Comparison of ENCODE assay signal across 9 mouse cellular contexts in genomic region chr17:28349901-28350465, GRCm38 (mm10). TPM values are rescaled to one million over a fixed set of nuclear protein-coding genes. Genes with fewer than 3 reads are reported as not detected.
DNase-seq lines count a peak whose midpoint lies in the region; ATAC-seq and TF ChIP-seq lines count a peak whose summit lies in the region.
"Had no signal": no experiment of that assay in that cellular context is flagged by ENCODE, and none has a peak within 500 bp of the region (broad histone marks: within the 10 kb centered on the region; RNA-seq: fewer than 3 reads in every experiment).

No protein-coding gene starts in this region.

- ATAC-seq in lung, embryonic 14.5 days (ENCODE audit: insufficient read depth) = no peak; the same call in 1 of the 2 replicates
- ATAC-seq in heart, postnatal 0 days (ENCODE audit: insufficient read depth, low read depth) = peak; percentile 53
- ATAC-seq in limb, embryonic 12.5 days (ENCODE audit: insufficient number of reproducible peaks, insufficient read depth, low FRiP score, low TSS enrichment, low read depth) = peak; percentile 6; the same call in 1 of the 2 replicates
- peak; percentile 16; the same call in 1 of the 2 replicates for ATAC-seq in neural tube, embryonic 15.5 days (ENCODE audit: low FRiP score)

- TF ChIP-seq EP300 in heart, postnatal 0 days (IDR thresholded peaks at IDR 0.05; ENCODE audit: low read depth) = no peak

- no peak for TF ChIP-seq CTCF in lung, embryonic 14.5 days (IDR thresholded peaks at IDR 0.05; ENCODE audit: low read depth)
- TF ChIP-seq CTCF in heart, postnatal 0 days (IDR thresholded peaks at IDR 0.05; ENCODE audit: low read depth) = no peak

- H3K4me2 ChIP-seq in lung, embryonic 14.5 days = peak overlapping the region; percentile 94
- peak overlapping the region; percentile 93 for H3K4me2 ChIP-seq in heart, postnatal 0 days (ENCODE audit: low read depth, low read length)
- H3K4me2 ChIP-seq in limb, embryonic 12.5 days = peak overlapping the region; percentile 91
- H3K4me2 ChIP-seq in neural tube, embryonic 15.5 days = peak overlapping the region; percentile 95

- no peaks in the 10 kb centered on the region for H3K9me3 ChIP-seq in lung, embryonic 14.5 days (ENCODE audit: low read depth, low read length)
- 0 out of 2 replicates have a peak, but pooled peaks cover 3% of the 10 kb centered on the region for H3K9me3 ChIP-seq in embryonic facial prominence, embryonic 10.5 days
- H3K9me3 ChIP-seq in heart, postnatal 0 days (replicated peaks; ENCODE audit: control insufficient read depth, low read length) = no peaks in the 10 kb centered on the region
- no peaks in the 10 kb centered on the region for H3K9me3 ChIP-seq in limb, embryonic 12.5 days
- H3K9me3 ChIP-seq in neural tube, embryonic 15.5 days (replicated peaks) = no peaks in the 10 kb centered on the region

- no peaks in the 10 kb centered on the region for H3K36me3 ChIP-seq in lung, embryonic 14.5 days (ENCODE audit: insufficient read depth)
- H3K36me3 ChIP-seq in embryonic facial prominence, embryonic 10.5 days (replicated peaks) = 0 out of 2 replicates have a peak, but pooled peaks cover 2% of the 10 kb centered on the region
- no peaks in the 10 kb centered on the region for H3K36me3 ChIP-seq in heart, postnatal 0 days (replicated peaks; ENCODE audit: control insufficient read depth, insufficient read depth, low read length)
- no peaks in the 10 kb centered on the region for H3K36me3 ChIP-seq in limb, embryonic 12.5 days
- no peaks in the 10 kb centered on the region for H3K36me3 ChIP-seq in neural tube, embryonic 15.5 days

- under 1% methylated on average over 51 of the region's 54 CpGs for WGBS in lung, embryonic 14.5 days
- WGBS in embryonic facial prominence, embryonic 10.5 days = under 1% methylated on average over 54 of the region's 54 CpGs
- WGBS in heart, postnatal 0 days = 1% methylated on average over 48 of the region's 54 CpGs
- WGBS in limb, embryonic 12.5 days = under 1% methylated on average over 51 of the region's 54 CpGs
- WGBS in neural tube, embryonic 15.5 days = under 1% methylated on average over 54 of the region's 54 CpGs

- H3K9ac ChIP-seq in lung, embryonic 14.5 days = peak overlapping the region; percentile 88
- H3K9ac ChIP-seq in heart, postnatal 0 days (replicated peaks; ENCODE audit: low read depth, low read length) = peak overlapping the region; percentile 83
- peak overlapping the region; percentile 97 for H3K9ac ChIP-seq in limb, embryonic 12.5 days (replicated peaks)
- peak overlapping the region; percentile 59 for H3K9ac ChIP-seq in neural tube, embryonic 15.5 days (replicated peaks)

- H3K27ac ChIP-seq in lung, embryonic 14.5 days (ENCODE audit: low read depth) = peak overlapping the region; percentile 99
- H3K27ac ChIP-seq in embryonic facial prominence, embryonic 10.5 days (replicated peaks) = peak overlapping the region; percentile 96
- H3K27ac ChIP-seq in heart, postnatal 0 days (ENCODE audit: low read depth) = peak overlapping the region; percentile 92
- peak overlapping the region; percentile 99 for H3K27ac ChIP-seq in limb, embryonic 12.5 days
- H3K27ac ChIP-seq in neural tube, embryonic 15.5 days (replicated peaks) = peak overlapping the region; percentile 71

- peak overlapping the region; percentile 77 for H3K4me3 ChIP-seq in lung, embryonic 14.5 days (ENCODE audit: low read depth, low read length)
- peak overlapping the region; percentile 91 for H3K4me3 ChIP-seq in embryonic facial prominence, embryonic 10.5 days
- peak overlapping the region; percentile 69 for H3K4me3 ChIP-seq in heart, postnatal 0 days (ENCODE audit: low read depth, low read length)
- peak overlapping the region; percentile 93 for H3K4me3 ChIP-seq in limb, embryonic 12.5 days (replicated peaks)
- peak overlapping the region; percentile 59 for H3K4me3 ChIP-seq in neural tube, embryonic 15.5 days (replicated peaks)

- H3K4me1 ChIP-seq in lung, embryonic 14.5 days (ENCODE audit: insufficient read depth) = peaks cover 50% of the 10 kb centered on the region
- peaks cover 77% of the 10 kb centered on the region for H3K4me1 ChIP-seq in embryonic facial prominence, embryonic 10.5 days
- peaks cover 37% of the 10 kb centered on the region for H3K4me1 ChIP-seq in heart, postnatal 0 days (ENCODE audit: control insufficient read depth, insufficient read depth)
- peaks cover 57% of the 10 kb centered on the region for H3K4me1 ChIP-seq in limb, embryonic 12.5 days (replicated peaks)
- H3K4me1 ChIP-seq in neural tube, embryonic 15.5 days = peaks cover 50% of the 10 kb centered on the region

- DNase-seq in lung, embryonic 14.5 days = peak; percentile 51
- DNase-seq in lung, postnatal 25 days (ENCODE audit: low spot score) = no peak
- peak; percentile 68 for DNase-seq in embryonic facial prominence, embryonic 10.5 days (ENCODE audit: low spot score)
- DNase-seq in heart, postnatal 0 days (ENCODE audit: low spot score) = no peak
- no peak for DNase-seq in cerebellum, adult 9-10 months
- no peak for DNase-seq in spleen, postnatal 4 days (ENCODE audit: low spot score in 2 of 2)

- no peaks in the 10 kb centered on the region for H3K27me3 ChIP-seq in lung, embryonic 14.5 days (ENCODE audit: insufficient read depth, low read length)
- peaks cover 55% of the 10 kb centered on the region for H3K27me3 ChIP-seq in embryonic facial prominence, embryonic 10.5 days (replicated peaks; ENCODE audit: low read depth, poor library complexity, severe bottlenecking)
- H3K27me3 ChIP-seq in heart, postnatal 0 days (ENCODE audit: control insufficient read depth, insufficient read depth, low read length) = peaks cover 30% of the 10 kb centered on the region
- no peaks in the 10 kb centered on the region; the same call in 1 of the 2 replicates for H3K27me3 ChIP-seq in limb, embryonic 12.5 days
- H3K27me3 ChIP-seq in neural tube, embryonic 15.5 days (replicated peaks) = peaks cover 36% of the 10 kb centered on the region

RNA-seq across cellular contexts. Expression of gene Tead3, which starts 0.6 kb away (rescaled TPM):
- 11.2 and 11.3 TPM in 2 replicates for polyA plus RNA-seq in lung, embryonic 14.5 days (2014; fragmentation: Nextera tagmentation; extraction: Ambion mirVana)
- 8.4 and 9.2 TPM in 2 replicates for polyA plus RNA-seq in embryonic facial prominence, embryonic 10.5 days (2016; fragmentation: Nextera tagmentation; extraction: Ambion mirVana)
- total RNA-seq in heart, postnatal 0 days (2014; rRNA removed; ENCODE audit: low replicate concordance) = 13.1 and 19.7 TPM in 2 replicates
- polyA plus RNA-seq in heart, postnatal 0 days (2015; fragmentation: Nextera tagmentation; extraction: Ambion mirVana) = 3.2 and 3.3 TPM in 2 replicates
- 11.3 and 13.2 TPM in 2 replicates for polyA plus RNA-seq in limb, embryonic 12.5 days (2016; fragmentation: Nextera tagmentation; extraction: Ambion mirVana)
- 1.5 and 3.2 TPM in 2 replicates for polyA plus RNA-seq in neural tube, embryonic 15.5 days (2015; fragmentation: Nextera tagmentation; extraction: Ambion mirVana)
- total RNA-seq: neutrophil, adult 5-6 weeks had no signal

RNA-seq across cellular contexts. Expression of gene Tulp1, which starts 15.0 kb away (rescaled TPM):
- 3.0 and 3.6 TPM in 2 replicates for polyA plus RNA-seq in lung, embryonic 14.5 days (2014; fragmentation: Nextera tagmentation; extraction: Ambion mirVana)
- polyA plus RNA-seq in embryonic facial prominence, embryonic 10.5 days (2016; fragmentation: Nextera tagmentation; extraction: Ambion mirVana) = 3.4 and 4.9 TPM in 2 replicates
- total RNA-seq in heart, postnatal 0 days (2014; rRNA removed; ENCODE audit: low replicate concordance) = 0.61 and 5.3 TPM in 2 replicates
- 0.86 and 1.3 TPM in 2 replicates for polyA plus RNA-seq in heart, postnatal 0 days (2015; fragmentation: Nextera tagmentation; extraction: Ambion mirVana)
- 6.3 and 8.6 TPM in 2 replicates for polyA plus RNA-seq in limb, embryonic 12.5 days (2016; fragmentation: Nextera tagmentation; extraction: Ambion mirVana)
- 1.1 and 1.5 TPM in 2 replicates for polyA plus RNA-seq in neural tube, embryonic 15.5 days (2015; fragmentation: Nextera tagmentation; extraction: Ambion mirVana)
- total RNA-seq: neutrophil, adult 5-6 weeks had no signal

RNA-seq across cellular contexts. Expression of gene Rpl10a, which starts 21.7 kb away (rescaled TPM):
- polyA plus RNA-seq in lung, embryonic 14.5 days (2014; fragmentation: Nextera tagmentation; extraction: Ambion mirVana) = 799 and 802 TPM in 2 replicates
- polyA plus RNA-seq in embryonic facial prominence, embryonic 10.5 days (2016; fragmentation: Nextera tagmentation; extraction: Ambion mirVana) = 539 and 546 TPM in 2 replicates
- 817 and 939 TPM in 2 replicates for total RNA-seq in heart, postnatal 0 days (2014; rRNA removed; ENCODE audit: low replicate concordance)
- 255 and 273 TPM in 2 replicates for polyA plus RNA-seq in heart, postnatal 0 days (2015; fragmentation: Nextera tagmentation; extraction: Ambion mirVana)
- 535 and 537 TPM in 2 replicates for polyA plus RNA-seq in limb, embryonic 12.5 days (2016; fragmentation: Nextera tagmentation; extraction: Ambion mirVana)
- 329 and 387 TPM in 2 replicates for polyA plus RNA-seq in neural tube, embryonic 15.5 days (2015; fragmentation: Nextera tagmentation; extraction: Ambion mirVana)

RNA-seq across cellular contexts. Expression of gene Fance, which starts 36.7 kb away (rescaled TPM):
- polyA plus RNA-seq in lung, embryonic 14.5 days (2014; fragmentation: Nextera tagmentation; extraction: Ambion mirVana) = 28.2 and 35.3 TPM in 2 replicates
- polyA plus RNA-seq in embryonic facial prominence, embryonic 10.5 days (2016; fragmentation: Nextera tagmentation; extraction: Ambion mirVana) = 28.4 and 30.9 TPM in 2 replicates
- 14.1 and 21.7 TPM in 2 replicates for total RNA-seq in heart, postnatal 0 days (2014; rRNA removed; ENCODE audit: low replicate concordance)
- polyA plus RNA-seq in heart, postnatal 0 days (2015; fragmentation: Nextera tagmentation; extraction: Ambion mirVana) = 13.8 and 14.1 TPM in 2 replicates
- polyA plus RNA-seq in limb, embryonic 12.5 days (2016; fragmentation: Nextera tagmentation; extraction: Ambion mirVana) = 36.5 and 44.5 TPM in 2 replicates
- 26.3 and 30.3 TPM in 2 replicates for polyA plus RNA-seq in neural tube, embryonic 15.5 days (2015; fragmentation: Nextera tagmentation; extraction: Ambion mirVana)

Comparison
In these comparisons a context has a peak if more than half of its experiments do, and no peak if none do; other contexts are left out.
1. DNase-seq: peak in lung, embryonic 14.5 days (single experiment) and embryonic facial prominence, embryonic 10.5 days (single experiment); none in lung, postnatal 25 days (single experiment), heart, postnatal 0 days (single experiment), cerebellum, adult 9-10 months (single experiment) and spleen, postnatal 4 days (0 of 2).
2. Peak in every context shown above with its lines, with median percentiles within 50 percentile points of each other: H3K27ac ChIP-seq, H3K4me2 ChIP-seq, H3K4me3 ChIP-seq and H3K9ac ChIP-seq.